Mouse (Mus musculus): Measurements from ENCODE around the gene Tut4. TPM values are rescaled to one million over a fixed set of nuclear protein-coding genes. Genes with fewer than 3 reads are reported as not detected.

Gene Tut4
- polyA plus RNA-seq, 1 experiment from 2014 or later: 54.7 TPM

- WGBS: 25% methylated on average over 5 of the region's 5 CpGs
- 0 out of 2 replicates have a peak, but pooled peaks cover 6% of the 10 kb centered on the region for H3K36me3 ChIP-seq (ENCODE audit: control insufficient read depth, insufficient read depth, low read length)
- DNase-seq (ENCODE audit: low spot score) (no peak), ATAC-seq (replicated peaks; ENCODE audit: low FRiP score, low TSS enrichment, low read depth) (no peak)
- H3K4me2 ChIP-seq (ENCODE audit: low read length): peak overlapping the region; percentile 75
- H3K9me3 ChIP-seq (ENCODE audit: control insufficient read depth, low read length): no peaks in the 10 kb centered on the region
- H3K4me1 ChIP-seq (replicated peaks; ENCODE audit: control insufficient read depth, insufficient read depth, low read length): peaks cover 9% of the 10 kb centered on the region
- peak overlapping the region; percentile 96 for H3K9ac ChIP-seq (ENCODE audit: low read length)
- peak overlapping the region; percentile 86 for H3K4me3 ChIP-seq (ENCODE audit: low read depth, low read length)
- no peaks in the 10 kb centered on the region for H3K27me3 ChIP-seq (replicated peaks; ENCODE audit: control insufficient read depth, insufficient read depth, low read length)
- H3K27ac ChIP-seq (ENCODE audit: low read depth): no peak overlapping the region
Measured at GRCm38 (mm10) chr4:108461262-108461903, 2.2 kb downstream of the Tut4 start.

GRCm38 (mm10) chr4:108473586-108473985, 14.4 kb downstream of the Tut4 start:
- no peaks in the 10 kb centered on the region for H3K27me3 ChIP-seq (replicated peaks; ENCODE audit: control insufficient read depth, insufficient read depth, low read length)
- H3K9ac ChIP-seq (ENCODE audit: low read length): no peak overlapping the region
- H3K36me3 ChIP-seq (ENCODE audit: control insufficient read depth, insufficient read depth, low read length): no peaks in the 10 kb centered on the region
- H3K4me2 ChIP-seq (ENCODE audit: low read length): no peak overlapping the region
- no peak overlapping the region for H3K4me3 ChIP-seq (ENCODE audit: low read depth, low read length)
- no peak overlapping the region for H3K27ac ChIP-seq (ENCODE audit: low read depth)
- H3K9me3 ChIP-seq (ENCODE audit: control insufficient read depth, low read length): no peaks in the 10 kb centered on the region
- ATAC-seq (replicated peaks; ENCODE audit: low FRiP score, low TSS enrichment, low read depth) (no peak), DNase-seq (ENCODE audit: low spot score) (no peak)
- no peaks in the 10 kb centered on the region for H3K4me1 ChIP-seq (replicated peaks; ENCODE audit: control insufficient read depth, insufficient read depth, low read length)
- 63% methylated on average over 2 of the region's 2 CpGs for WGBS

GRCm38 (mm10) chr4:108482776-108483175, 23.6 kb downstream of the Tut4 start:
- no peak overlapping the region for H3K4me3 ChIP-seq (ENCODE audit: low read depth, low read length)
- no peak for ATAC-seq (replicated peaks; ENCODE audit: low FRiP score, low TSS enrichment, low read depth)
- H3K9ac ChIP-seq (ENCODE audit: low read length): no peak overlapping the region
- no peak overlapping the region for H3K27ac ChIP-seq (ENCODE audit: low read depth)
- H3K4me2 ChIP-seq (ENCODE audit: low read length): no peak overlapping the region
- no peaks in the 10 kb centered on the region for H3K27me3 ChIP-seq (replicated peaks; ENCODE audit: control insufficient read depth, insufficient read depth, low read length)
- no peak for DNase-seq (ENCODE audit: low spot score)
- H3K4me1 ChIP-seq (replicated peaks; ENCODE audit: control insufficient read depth, insufficient read depth, low read length): no peaks in the 10 kb centered on the region
- H3K36me3 ChIP-seq (ENCODE audit: control insufficient read depth, insufficient read depth, low read length): peaks cover 59% of the 10 kb centered on the region
- H3K9me3 ChIP-seq (ENCODE audit: control insufficient read depth, low read length): no peaks in the 10 kb centered on the region

GRCm38 (mm10) chr4:108484230-108484629, 25.0 kb downstream of the Tut4 start:
- H3K4me2 ChIP-seq (ENCODE audit: low read length): no peak overlapping the region
- H3K4me3 ChIP-seq (ENCODE audit: low read depth, low read length): no peak overlapping the region
- no peaks in the 10 kb centered on the region for H3K27me3 ChIP-seq (replicated peaks; ENCODE audit: control insufficient read depth, insufficient read depth, low read length)
- no peak overlapping the region for H3K9ac ChIP-seq (ENCODE audit: low read length)
- H3K9me3 ChIP-seq (ENCODE audit: control insufficient read depth, low read length): no peaks in the 10 kb centered on the region
- no peak overlapping the region for H3K27ac ChIP-seq (ENCODE audit: low read depth)
- ATAC-seq (replicated peaks; ENCODE audit: low FRiP score, low TSS enrichment, low read depth): no peak
- no peak for DNase-seq (ENCODE audit: low spot score)
- no peaks in the 10 kb centered on the region for H3K4me1 ChIP-seq (replicated peaks; ENCODE audit: control insufficient read depth, insufficient read depth, low read length)
- 96% methylated on average over 4 of the region's 4 CpGs for WGBS
- H3K36me3 ChIP-seq (ENCODE audit: control insufficient read depth, insufficient read depth, low read length): peaks cover 60% of the 10 kb centered on the region

GRCm38 (mm10) chr4:108503023-108503422, 43.8 kb downstream of the Tut4 start:
- H3K9ac ChIP-seq (ENCODE audit: low read length): no peak overlapping the region
- no peaks in the 10 kb centered on the region for H3K27me3 ChIP-seq (replicated peaks; ENCODE audit: control insufficient read depth, insufficient read depth, low read length)
- no peak overlapping the region for H3K4me3 ChIP-seq (ENCODE audit: low read depth, low read length)
- H3K27ac ChIP-seq (ENCODE audit: low read depth): no peak overlapping the region
- no peak for ATAC-seq (replicated peaks; ENCODE audit: low FRiP score, low TSS enrichment, low read depth)
- no peaks in the 10 kb centered on the region for H3K9me3 ChIP-seq (ENCODE audit: control insufficient read depth, low read length)
- WGBS: 91% methylated on average over 2 of the region's 2 CpGs
- no peak overlapping the region for H3K4me2 ChIP-seq (ENCODE audit: low read length)
- DNase-seq (ENCODE audit: low spot score): no peak
- no peaks in the 10 kb centered on the region for H3K4me1 ChIP-seq (replicated peaks; ENCODE audit: control insufficient read depth, insufficient read depth, low read length)
- peaks cover 70% of the 10 kb centered on the region for H3K36me3 ChIP-seq (ENCODE audit: control insufficient read depth, insufficient read depth, low read length)

- peaks cover 36% of the 10 kb centered on the region for H3K36me3 ChIP-seq (ENCODE audit: control insufficient read depth, insufficient read depth, low read length)
- no peak for DNase-seq (ENCODE audit: low spot score)
- no peak overlapping the region for H3K9ac ChIP-seq (ENCODE audit: low read length)
- H3K4me2 ChIP-seq (ENCODE audit: low read length): no peak overlapping the region
- no peak for ATAC-seq (replicated peaks; ENCODE audit: low FRiP score, low TSS enrichment, low read depth)
- H3K4me1 ChIP-seq (replicated peaks; ENCODE audit: control insufficient read depth, insufficient read depth, low read length): no peaks in the 10 kb centered on the region
- WGBS: 93% methylated on average over 2 of the region's 2 CpGs
- no peak overlapping the region for H3K27ac ChIP-seq (ENCODE audit: low read depth)
- H3K9me3 ChIP-seq (ENCODE audit: control insufficient read depth, low read length): no peaks in the 10 kb centered on the region
- H3K27me3 ChIP-seq (replicated peaks; ENCODE audit: control insufficient read depth, insufficient read depth, low read length): no peaks in the 10 kb centered on the region
- H3K4me3 ChIP-seq (ENCODE audit: low read depth, low read length): no peak overlapping the region
Measured at GRCm38 (mm10) chr4:108539701-108540100, 80.5 kb downstream of the Tut4 start.

GRCm38 (mm10) chr4:108565026-108565425, 105.8 kb downstream of the Tut4 start:
- H3K27me3 ChIP-seq (replicated peaks; ENCODE audit: control insufficient read depth, insufficient read depth, low read length): no peaks in the 10 kb centered on the region
- DNase-seq (ENCODE audit: low spot score) (no peak), ATAC-seq (replicated peaks; ENCODE audit: low FRiP score, low TSS enrichment, low read depth) (no peak)
- H3K36me3 ChIP-seq (ENCODE audit: control insufficient read depth, insufficient read depth, low read length): peaks cover 100% of the 10 kb centered on the region
- 86% methylated on average over 1 of the region's 1 CpGs for WGBS
- no peaks in the 10 kb centered on the region for H3K4me1 ChIP-seq (replicated peaks; ENCODE audit: control insufficient read depth, insufficient read depth, low read length)
- no peak overlapping the region for H3K9ac ChIP-seq (ENCODE audit: low read length)
- H3K27ac ChIP-seq (ENCODE audit: low read depth): no peak overlapping the region
- no peak overlapping the region for H3K4me3 ChIP-seq (ENCODE audit: low read depth, low read length)
- H3K4me2 ChIP-seq (ENCODE audit: low read length): no peak overlapping the region
- H3K9me3 ChIP-seq (ENCODE audit: control insufficient read depth, low read length): no peaks in the 10 kb centered on the region

GRCm38 (mm10) chr4:108572644-108573043, 113.4 kb downstream of the Tut4 start:
- Histone ChIP-seq H3K27me3 (replicated peaks; ENCODE audit: control insufficient read depth, insufficient read depth, low read length) (no peaks in the 10 kb centered on the region), H3K36me3 (ENCODE audit: control insufficient read depth, insufficient read depth, low read length) (peaks cover 84% of the 10 kb centered on the region), H3K4me1 (replicated peaks; ENCODE audit: control insufficient read depth, insufficient read depth, low read length) (peaks cover 2% of the 10 kb centered on the region), H3K9ac (ENCODE audit: low read length) (no peak overlapping the region), H3K27ac (ENCODE audit: low read depth) (no peak overlapping the region), H3K9me3 (ENCODE audit: control insufficient read depth, low read length) (no peaks in the 10 kb centered on the region), H3K4me2 (ENCODE audit: low read length) (no peak overlapping the region), H3K4me3 (ENCODE audit: low read depth, low read length) (no peak overlapping the region)
- ATAC-seq (replicated peaks; ENCODE audit: low FRiP score, low TSS enrichment, low read depth): no peak
- whole genome bisulfite sequencing: 95% methylated on average over 3 of the region's 3 CpGs
- DNase-seq (ENCODE audit: low spot score): no peak
